Mouse (Mus musculus): Measurements from ENCODE around the gene Ebf1.

DNA sequence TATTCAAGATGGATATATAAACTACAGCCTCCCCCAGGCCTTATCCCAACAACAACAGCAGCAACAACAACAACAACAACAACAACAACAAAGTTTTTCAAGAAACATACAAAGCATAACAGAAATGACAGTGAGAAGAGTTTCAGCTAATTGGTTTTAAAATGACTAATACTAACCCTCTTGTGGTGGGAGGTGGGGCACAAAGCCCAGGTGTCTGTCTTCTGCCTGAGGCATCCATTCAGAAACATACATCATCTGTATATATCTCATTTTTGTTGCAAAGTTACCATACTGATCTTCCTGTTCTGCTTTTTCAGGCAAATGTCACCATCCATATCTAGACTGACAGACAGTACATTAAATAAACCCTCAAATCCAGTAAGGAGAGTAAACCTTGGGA, 282.4 kb downstream of the Ebf1 start:
- no peak for TF ChIP-seq CTCF (IDR thresholded peaks at IDR 0.05; ENCODE audit: low read depth)
- TF ChIP-seq EP300 (IDR thresholded peaks at IDR 0.05; ENCODE audit: low read depth), result no peak
